Mouse (Mus musculus): ENCODE measurements around the gene Tnfsfm13. TPM values are rescaled to one million over a fixed set of nuclear protein-coding genes. Genes with fewer than 3 reads are reported as not detected.
A peak's percentile ranks its signal among the peaks of the same experiment; 100 is the strongest.
"Not testable (repeated sequence)": the region's sequence is repeated elsewhere in the genome, so short reads cannot be mapped to it uniquely, and the experiment has no call there.

Tnfsfm13 gene
- total RNA-seq, 2 experiments from 2014 or later, result 0.87 to 2.1 TPM

DNA sequence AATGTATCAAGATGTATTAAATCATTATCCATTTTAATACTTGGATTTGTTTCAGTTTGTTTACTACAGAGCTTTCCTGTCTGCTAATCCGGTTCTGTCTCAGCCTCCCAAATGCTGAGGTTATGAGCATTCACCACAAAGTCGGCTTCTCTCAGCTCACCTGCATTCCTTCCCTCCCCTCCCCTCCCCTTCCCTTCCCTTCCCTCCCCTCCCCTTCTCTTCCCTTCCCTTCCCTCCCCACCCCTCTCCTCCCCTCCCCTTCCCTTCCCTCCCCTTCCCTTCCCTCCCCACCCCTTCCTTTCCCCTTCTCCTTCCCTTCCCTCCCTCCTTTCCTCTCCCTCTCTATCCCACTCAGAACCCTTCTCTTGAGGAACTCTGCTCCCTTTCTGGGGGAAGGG lies 8.7 kb upstream of the Tnfsfm13 start:
- DNase-seq, result no peak

- no peak for DNase-seq
Measured at GRCm38 (mm10) chr11:69703814-69704612, 8.1 kb upstream of the Tnfsfm13 start.

GRCm38 (mm10) chr11:69703381-69703780 lies 7.5 kb upstream of the Tnfsfm13 start:
- not testable (repeated sequence) for DNase-seq

DNA sequence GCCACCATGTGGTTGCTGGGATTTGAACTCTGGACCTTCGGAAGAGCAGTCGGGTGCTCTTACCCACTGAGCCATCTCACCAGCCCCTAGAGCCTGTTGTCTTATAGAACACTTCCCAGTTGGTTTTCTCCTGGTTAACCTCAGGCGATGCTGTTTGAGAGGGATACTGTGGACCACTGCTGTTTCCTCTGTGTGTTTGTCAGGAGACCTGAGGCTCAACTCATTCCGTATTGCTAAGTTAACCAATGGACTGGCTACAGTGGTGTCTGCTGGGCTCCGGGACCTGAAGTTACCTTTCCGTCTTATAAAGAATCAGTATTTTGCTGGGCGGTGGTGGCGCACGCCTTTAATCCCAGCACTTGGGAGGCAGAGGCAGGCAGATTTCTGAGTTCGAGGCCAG lies 7.0 kb upstream of the Tnfsfm13 start:
- not testable (repeated sequence) for DNase-seq

- no peak for DNase-seq
Measured at GRCm38 (mm10) chr11:69699595-69699994, 3.7 kb upstream of the Tnfsfm13 start.

DNA sequence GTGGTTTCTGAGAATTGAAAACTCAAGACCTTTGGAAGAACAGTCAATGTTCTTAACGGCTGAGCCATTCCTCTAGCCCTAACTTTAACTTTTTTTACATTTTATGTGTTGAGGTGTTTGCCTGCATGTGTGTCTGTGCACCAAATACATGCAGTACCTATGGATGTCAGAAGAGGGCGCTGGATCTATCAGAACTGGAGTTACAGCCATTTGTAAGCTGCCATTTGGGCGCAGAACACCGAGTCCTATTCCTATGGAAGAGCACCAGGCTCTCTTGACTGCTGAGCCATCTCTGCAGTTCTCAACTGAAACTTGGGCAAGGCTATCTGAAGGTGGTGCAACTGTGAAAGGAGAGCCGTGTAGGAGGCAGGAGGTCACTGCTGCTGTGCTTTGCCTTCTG lies 2.7 kb upstream of the Tnfsfm13 start:
- DNase-seq, result no peak

DNA sequence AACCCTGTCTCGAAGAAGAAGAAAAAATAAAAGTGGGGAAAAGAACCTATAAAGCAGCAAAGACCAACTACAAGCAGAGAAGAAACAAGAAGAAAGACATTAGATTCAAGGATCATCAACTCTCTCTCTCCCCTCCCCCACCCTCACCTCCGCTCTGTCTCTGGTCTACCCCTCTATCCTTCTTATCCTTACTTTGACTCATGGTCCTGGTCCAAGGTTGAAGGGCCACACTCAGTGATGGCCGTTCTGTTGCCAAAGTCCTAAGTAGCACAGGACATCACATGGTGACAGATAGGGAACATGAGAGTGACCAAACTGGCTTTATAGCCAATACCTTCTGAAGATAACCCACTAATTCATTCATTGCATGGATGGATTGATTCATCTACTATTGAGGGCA lies 1.5 kb upstream of the Tnfsfm13 start:
- no peak for DNase-seq

DNA sequence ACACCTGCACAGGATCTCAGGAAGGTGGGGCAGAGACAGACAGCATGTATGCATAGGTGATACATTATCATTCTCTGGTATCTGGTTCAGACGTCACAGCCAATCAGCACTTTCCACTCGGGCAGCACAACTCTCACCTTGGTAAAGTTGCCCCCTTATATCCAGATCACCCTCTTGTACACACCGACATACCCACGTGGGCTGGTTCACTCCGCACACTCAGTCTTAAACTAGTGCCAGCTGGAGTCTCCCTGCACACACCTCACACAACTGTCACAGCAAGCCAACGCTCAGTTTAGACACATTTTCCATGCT lies 895 bp downstream of the Tnfsfm13 start:
- DNase-seq, result no peak

DNA sequence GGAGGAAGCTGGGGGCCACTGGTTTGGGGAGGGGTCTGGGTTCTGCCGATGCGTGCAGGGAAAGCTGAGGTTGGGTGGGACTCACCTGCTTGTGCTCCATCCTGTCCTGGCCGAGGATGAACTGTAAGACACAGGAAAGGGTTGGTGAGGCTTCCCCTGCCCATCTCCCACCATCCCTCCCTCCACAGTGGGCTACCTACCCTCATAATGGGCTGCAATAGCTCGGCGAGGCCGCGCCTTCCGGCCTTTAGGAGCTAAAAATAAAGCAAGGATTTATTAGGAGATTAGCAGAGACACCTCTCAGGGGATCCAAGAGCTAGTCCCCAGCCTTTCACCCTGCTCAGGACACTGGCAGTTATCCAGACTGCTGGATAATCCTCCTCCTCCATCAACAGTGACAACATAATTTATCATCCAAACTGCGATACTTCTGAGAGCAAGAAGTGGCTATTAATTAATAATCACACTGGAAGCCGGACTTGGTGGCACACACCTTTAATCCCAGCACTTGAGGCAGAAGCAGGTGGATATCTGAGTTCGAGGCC lies 2.4 kb downstream of the Tnfsfm13 start:
- no peak for DNase-seq

DNA sequence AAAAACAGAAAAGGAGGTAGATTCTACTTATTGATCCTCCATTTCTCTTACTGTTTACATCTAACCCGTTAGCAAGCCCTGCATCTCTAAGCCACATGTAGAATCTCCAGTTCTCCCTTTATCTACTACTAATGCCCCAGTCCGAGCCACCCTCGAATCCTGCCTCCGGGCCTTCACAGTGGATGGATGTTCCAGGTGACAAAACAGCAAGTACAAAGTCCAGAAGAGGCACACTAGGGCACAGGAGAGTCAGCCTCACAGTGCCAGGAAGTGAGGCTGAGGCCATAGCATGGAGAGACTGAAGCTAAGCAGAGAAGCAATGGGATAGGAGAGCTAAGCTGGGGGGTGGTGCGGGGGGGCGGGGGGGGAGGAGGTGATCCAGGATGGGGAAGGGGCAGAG lies 3.0 kb downstream of the Tnfsfm13 start:
- DNase-seq, result no peak

DNA sequence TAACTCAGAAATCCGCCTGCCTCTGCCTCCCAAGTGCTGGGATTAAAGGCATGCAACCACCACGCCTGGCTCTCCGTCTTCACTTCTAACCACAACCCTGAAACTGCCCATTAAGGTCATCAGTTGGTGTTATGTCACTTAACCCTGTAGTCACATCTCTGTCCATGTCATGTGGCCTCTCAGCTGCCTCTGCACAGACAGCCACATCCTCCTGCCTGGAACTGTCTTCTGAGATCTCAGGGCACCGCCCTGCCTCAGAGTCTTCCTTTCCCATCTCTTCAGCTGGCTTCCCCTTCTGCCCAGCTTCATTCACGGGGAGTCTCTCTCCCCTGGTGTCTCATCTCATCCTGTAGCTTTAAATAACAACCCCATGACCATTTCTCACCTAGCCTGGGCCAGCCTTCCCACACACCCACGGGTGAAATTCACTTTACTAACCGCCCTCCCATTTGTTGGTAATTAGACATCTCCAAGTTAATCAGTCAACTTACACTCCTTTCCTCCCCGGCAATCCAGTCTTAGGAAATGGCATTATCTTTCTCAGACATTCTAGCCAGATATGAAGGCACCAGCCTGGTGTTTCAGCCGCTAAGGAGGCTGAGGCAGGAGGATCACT lies 3.6 kb downstream of the Tnfsfm13 start:
- no peak for DNase-seq

DNA sequence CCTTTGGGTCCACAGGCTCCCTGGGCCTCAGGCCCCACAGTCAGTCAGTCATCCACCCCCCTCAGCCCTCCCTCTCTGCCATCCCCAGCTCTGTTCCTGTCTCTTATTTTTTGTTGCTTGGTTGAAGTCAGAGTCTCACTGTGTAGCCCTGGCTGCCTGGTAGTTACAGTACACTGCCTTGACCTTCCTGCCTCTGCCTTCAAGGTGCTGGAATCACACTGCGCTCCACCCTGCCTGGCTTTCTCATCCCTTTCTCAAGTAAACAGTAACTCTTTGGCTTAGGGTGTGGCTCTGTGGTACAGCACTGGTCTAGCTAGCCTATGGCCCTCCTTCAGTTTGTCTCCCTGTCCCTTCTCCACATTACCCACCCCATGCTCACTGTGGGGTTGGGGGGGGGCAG lies 6.0 kb downstream of the Tnfsfm13 start:
- DNase-seq, result no peak

GRCm38 (mm10) chr11:69687061-69687460 lies 8.8 kb downstream of the Tnfsfm13 start:
- no peak for DNase-seq

DNA sequence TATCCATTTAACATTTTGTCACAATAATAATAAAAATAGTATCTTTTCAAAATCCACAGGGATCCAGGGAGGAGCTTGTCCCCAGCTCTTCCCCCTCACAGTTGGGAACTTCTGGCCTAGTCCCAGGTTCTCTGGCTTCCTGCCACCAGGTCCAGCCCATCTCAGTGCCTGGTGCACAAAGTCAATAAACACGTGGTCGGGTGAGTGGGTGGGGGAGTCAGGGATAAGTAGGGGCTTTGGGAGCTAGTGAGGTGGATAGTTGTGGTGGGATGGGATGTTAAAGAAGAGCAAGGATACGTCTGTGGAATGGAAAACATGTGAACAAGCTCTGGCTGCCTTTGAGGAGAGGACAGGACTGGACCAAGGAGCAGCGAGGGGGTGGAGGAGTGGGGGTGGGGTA lies 9.5 kb downstream of the Tnfsfm13 start:
- peak; percentile 83 for DNase-seq

DNA sequence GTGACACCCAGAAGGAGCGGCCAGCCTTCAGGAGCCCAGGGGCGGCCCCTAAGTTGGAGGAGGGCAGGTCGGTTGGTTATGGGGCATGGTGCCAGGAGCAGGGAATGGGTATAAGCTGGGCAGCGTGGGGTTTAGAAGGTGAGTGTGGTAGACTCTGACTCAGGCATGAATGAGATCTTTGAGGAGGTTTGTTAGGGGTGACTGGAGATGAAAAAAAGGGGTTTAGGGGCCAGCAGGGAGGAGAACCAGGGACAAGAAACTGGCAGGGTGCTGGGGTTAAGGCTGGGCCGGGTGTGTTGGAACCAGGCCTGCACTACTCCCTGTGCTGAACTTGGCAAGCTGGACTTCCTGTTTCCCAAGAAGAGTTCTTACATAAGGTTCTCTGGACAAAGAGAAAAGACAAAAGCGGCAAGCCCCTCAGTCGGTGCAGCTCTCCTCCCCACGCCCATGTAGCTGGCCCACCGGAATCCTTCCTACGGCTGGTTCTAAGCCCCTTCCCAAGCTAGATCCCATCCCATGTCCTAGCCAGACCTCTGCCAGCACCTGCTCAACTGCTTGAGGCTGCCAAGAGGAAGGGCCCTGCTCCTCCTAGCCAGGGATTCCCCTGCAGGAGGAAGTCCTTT lies 10.3 kb downstream of the Tnfsfm13 start, which contains the start of gene Tnfsf13:
Gene Tnfsf13, minus strand, starts transcription at position 259 of the 623 bp plus-strand sequence.
- DNase-seq, result peak; percentile 86

GRCm38 (mm10) chr11:69684936-69685335 lies 11.0 kb downstream of the Tnfsfm13 start:
- DNase-seq, result no peak

- no peak for DNase-seq
Measured at GRCm38 (mm10) chr11:69684128-69684745, 11.7 kb downstream of the Tnfsfm13 start.

DNA sequence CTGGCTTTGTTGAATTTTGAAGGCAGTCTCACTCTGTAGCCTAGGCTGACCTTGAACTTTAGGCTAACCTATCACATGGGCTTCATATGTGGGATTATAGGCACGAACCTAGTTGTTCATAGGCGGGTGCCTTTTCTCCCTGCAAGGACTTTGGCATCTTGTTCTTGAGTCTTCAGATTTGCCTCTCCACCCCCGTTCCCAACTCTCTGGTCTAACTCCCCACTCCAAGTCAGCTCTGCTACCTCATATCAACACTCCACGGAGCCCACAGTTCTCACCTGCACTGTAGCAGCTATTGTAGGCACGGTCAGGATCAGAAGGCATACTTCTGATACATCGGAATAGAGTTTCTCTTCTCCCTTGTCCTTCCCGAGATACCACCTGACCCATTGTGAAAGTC lies 12.3 kb downstream of the Tnfsfm13 start:
- DNase-seq, result no peak

GRCm38 (mm10) chr11:69682840-69683533 lies 12.9 kb downstream of the Tnfsfm13 start:
- peak; percentile 78 for DNase-seq

DNA sequence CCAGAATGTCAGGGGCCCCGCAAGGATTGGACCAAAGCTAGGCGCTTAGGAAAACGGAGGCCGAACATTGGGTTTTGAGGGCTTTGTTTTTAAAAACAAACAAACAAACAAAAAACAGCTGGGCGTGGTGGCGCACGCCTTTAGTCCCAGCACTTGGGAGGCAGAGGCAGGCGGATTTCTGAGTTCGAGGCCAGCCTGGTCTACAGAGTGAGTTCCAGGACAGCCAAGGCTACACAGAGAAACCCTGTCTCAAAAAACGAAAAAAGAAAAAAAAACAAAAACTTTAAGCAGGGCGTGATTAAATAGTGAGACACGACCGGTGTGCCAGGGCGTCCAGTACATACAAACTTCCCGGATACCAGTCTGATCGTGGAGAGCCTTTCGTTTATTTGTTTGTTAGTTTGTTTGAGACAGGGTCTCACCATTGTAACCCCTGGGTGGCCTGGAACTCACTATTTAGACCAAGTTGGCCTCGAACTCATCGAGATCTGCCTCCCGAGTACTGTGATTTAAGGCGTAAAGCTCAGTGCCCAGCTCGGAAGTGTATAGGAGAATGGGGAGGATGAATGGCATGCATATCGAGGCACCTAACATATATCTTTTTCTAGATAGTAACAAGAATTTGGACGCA lies 13.6 kb downstream of the Tnfsfm13 start:
- no peak for DNase-seq
